ENCODE assay signal across 8 mouse cellular contexts in the genomic region with DNA sequence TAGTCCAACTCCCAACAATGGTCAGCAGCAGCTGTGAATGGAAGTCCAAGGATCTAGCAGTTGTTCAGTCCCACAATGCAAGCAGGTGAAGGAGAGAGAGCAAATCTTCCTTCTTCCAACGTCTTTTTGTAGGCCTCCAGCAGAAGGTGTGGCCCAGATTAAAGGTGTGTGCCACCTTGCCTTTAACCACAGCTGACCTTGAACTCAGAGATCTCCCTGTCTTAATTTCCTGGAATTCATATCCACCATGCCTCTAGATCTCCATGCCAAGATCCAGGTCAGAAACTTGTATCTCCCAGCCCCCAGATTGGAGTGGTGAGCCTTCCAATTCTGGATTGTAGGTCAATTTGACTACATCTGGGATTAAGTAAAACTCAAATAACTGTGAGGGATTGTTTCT. TPM values are rescaled to one million over a fixed set of nuclear protein-coding genes. Genes with fewer than 3 reads are reported as not detected.
DNase-seq lines count a peak whose midpoint lies in the region; ATAC-seq and TF ChIP-seq lines count a peak whose summit lies in the region.

Gene Wtap (minus strand): TSS at position 101 of the 400 bp plus-strand sequence.

- intact Hi-C loops in left cerebral cortex, postnatal 36 days (cut with DNase I), result loop anchor here (5.0 kb wide), 1 partner anchor 77 kb away; the partner anchor contains the start of genes Mrpl18 and Tcp1

- peak within 1 kb of the TSS; percentile 99 for H3K4me3 ChIP-seq in lung, embryonic 14.5 days (ENCODE audit: low read depth, low read length)
- H3K4me3 ChIP-seq in embryonic facial prominence, embryonic 15.5 days (replicated peaks), result peak within 1 kb of the TSS; percentile 84
- H3K4me3 ChIP-seq in heart, embryonic 15.5 days, result peak within 1 kb of the TSS; percentile 87
- H3K4me3 ChIP-seq in neural tube, embryonic 13.5 days, result peak within 1 kb of the TSS; percentile 70

- H3K36me3 ChIP-seq in lung, embryonic 14.5 days (ENCODE audit: insufficient read depth), result no peaks in the 10 kb centered on the region
- H3K36me3 ChIP-seq in embryonic facial prominence, embryonic 15.5 days, result no peaks in the 10 kb centered on the region
- no peaks in the 10 kb centered on the region for H3K36me3 ChIP-seq in heart, embryonic 15.5 days
- H3K36me3 ChIP-seq in neural tube, embryonic 13.5 days, result no peaks in the 10 kb centered on the region

- 71% methylated on average over 1 of the region's 1 CpGs for WGBS in lung, embryonic 14.5 days
- 72% methylated on average over 1 of the region's 1 CpGs for WGBS in embryonic facial prominence, embryonic 15.5 days
- 88% methylated on average over 1 of the region's 1 CpGs for WGBS in heart, embryonic 15.5 days
- WGBS in neural tube, embryonic 13.5 days, result 100% methylated on average over 1 of the region's 1 CpGs

- no peaks in the 10 kb centered on the region for H3K27me3 ChIP-seq in lung, embryonic 14.5 days (ENCODE audit: insufficient read depth, low read length)
- no peaks in the 10 kb centered on the region for H3K27me3 ChIP-seq in embryonic facial prominence, embryonic 15.5 days
- H3K27me3 ChIP-seq in heart, embryonic 15.5 days, result no peaks in the 10 kb centered on the region
- no peaks in the 10 kb centered on the region for H3K27me3 ChIP-seq in neural tube, embryonic 13.5 days

- peak within 1 kb of the TSS; percentile 99 for H3K9ac ChIP-seq in lung, embryonic 14.5 days
- H3K9ac ChIP-seq in embryonic facial prominence, embryonic 15.5 days, result peak within 1 kb of the TSS; percentile 98; the same call in 1 of the 2 replicates
- H3K9ac ChIP-seq in heart, embryonic 15.5 days, result peak within 1 kb of the TSS; percentile 99
- H3K9ac ChIP-seq in neural tube, embryonic 13.5 days, result peak within 1 kb of the TSS; percentile 94

- H3K27ac ChIP-seq in lung, embryonic 14.5 days (ENCODE audit: low read depth), result peak within 1 kb of the TSS; percentile 100
- H3K27ac ChIP-seq in embryonic facial prominence, embryonic 15.5 days (replicated peaks), result peak within 1 kb of the TSS; percentile 99
- H3K27ac ChIP-seq in heart, embryonic 15.5 days, result peak within 1 kb of the TSS; percentile 99
- peak within 1 kb of the TSS; percentile 99 for H3K27ac ChIP-seq in neural tube, embryonic 13.5 days (replicated peaks)

- H3K4me2 ChIP-seq in lung, embryonic 14.5 days, result peak within 1 kb of the TSS; percentile 65
- peak within 1 kb of the TSS; percentile 69 for H3K4me2 ChIP-seq in embryonic facial prominence, embryonic 15.5 days (replicated peaks)
- H3K4me2 ChIP-seq in heart, embryonic 15.5 days, result peak within 1 kb of the TSS; percentile 85
- peak within 1 kb of the TSS; percentile 76 for H3K4me2 ChIP-seq in neural tube, embryonic 13.5 days

- no peak for TF ChIP-seq CTCF in lung, embryonic 14.5 days (IDR thresholded peaks at IDR 0.05; ENCODE audit: low read depth)

- no peaks in the 10 kb centered on the region for H3K9me3 ChIP-seq in lung, embryonic 14.5 days (ENCODE audit: low read depth, low read length)
- no peaks in the 10 kb centered on the region for H3K9me3 ChIP-seq in embryonic facial prominence, embryonic 15.5 days (replicated peaks)
- no peaks in the 10 kb centered on the region for H3K9me3 ChIP-seq in heart, embryonic 15.5 days (replicated peaks)
- H3K9me3 ChIP-seq in neural tube, embryonic 13.5 days, result no peaks in the 10 kb centered on the region

- ATAC-seq in lung, embryonic 14.5 days (ENCODE audit: insufficient read depth), result no peak
- no peak for ATAC-seq in embryonic facial prominence, embryonic 15.5 days (ENCODE audit: insufficient number of reproducible peaks, low FRiP score, low TSS enrichment, low read depth)
- no peak for ATAC-seq in heart, embryonic 15.5 days (replicated peaks; ENCODE audit: insufficient number of reproducible peaks, insufficient read depth, low FRiP score, low read depth)
- ATAC-seq in neural tube, embryonic 13.5 days (ENCODE audit: low read depth), result no peak

- peaks cover 4% of the 10 kb centered on the region for H3K4me1 ChIP-seq in lung, embryonic 14.5 days (ENCODE audit: insufficient read depth)
- peaks cover 7% of the 10 kb centered on the region for H3K4me1 ChIP-seq in embryonic facial prominence, embryonic 15.5 days
- peaks cover 10% of the 10 kb centered on the region for H3K4me1 ChIP-seq in heart, embryonic 15.5 days (replicated peaks)
- peaks cover 21% of the 10 kb centered on the region for H3K4me1 ChIP-seq in neural tube, embryonic 13.5 days (replicated peaks)

- no peak for DNase-seq in lung, embryonic 14.5 days
- DNase-seq in lung, postnatal 10 days, result no peak
- no peak for DNase-seq in left cerebral cortex, postnatal 36 days (ENCODE audit: low spot score in 2 of 2)
- DNase-seq in embryo, embryonic 11 days, result no peak
- DNase-seq in T-cell, adult 2 months (ENCODE audit: low spot score), result no peak

RNA-seq across cellular contexts. Expression of gene Wtap, which starts in this region (rescaled TPM):
- polyA plus RNA-seq in lung, embryonic 14.5 days (2014; fragmentation: Nextera tagmentation; extraction: Ambion mirVana), result 136 TPM in 2 replicates
- 120 and 125 TPM in 2 replicates for polyA plus RNA-seq in embryonic facial prominence, embryonic 15.5 days (2015; fragmentation: Nextera tagmentation; extraction: Ambion mirVana)
- 73.4 and 76.1 TPM in 2 replicates for polyA plus RNA-seq in heart, embryonic 15.5 days (2015; fragmentation: Nextera tagmentation; extraction: Ambion mirVana)
- total RNA-seq in left cerebral cortex, postnatal 36 days (2021), result 10 to 100 TPM; 47.6 to 51.5 TPM
- polyA plus RNA-seq in neural tube, embryonic 13.5 days (2015; fragmentation: Nextera tagmentation; extraction: Ambion mirVana), result 136 and 148 TPM in 2 replicates
